Mouse (Mus musculus): ENCODE results near the gene Tmem9b.

Gene Tmem9b

GRCm38 (mm10) chr7:109739822-109740370 lies 12.8 kb downstream of the Tmem9b start:
- DNase-seq (ENCODE audit: low spot score): peak; percentile 57

GRCm38 (mm10) chr7:109734806-109735205 lies 17.9 kb downstream of the Tmem9b start:
- no peak for DNase-seq (ENCODE audit: low spot score)

GRCm38 (mm10) chr7:109731626-109732025 lies 21.0 kb downstream of the Tmem9b start, which contains the start of gene Ascl3:
TSS of gene Ascl3 (minus strand) at chr7:109731726.
- DNase-seq (ENCODE audit: low spot score): no peak

GRCm38 (mm10) chr7:109723697-109724096 lies 29.0 kb downstream of the Tmem9b start, which contains the start of gene BC051019:
TSS of gene BC051019 (minus strand) at chr7:109723850.
- DNase-seq (ENCODE audit: low spot score): no peak

GRCm38 (mm10) chr7:109723114-109723513 lies 29.6 kb downstream of the Tmem9b start:
- no peak for DNase-seq (ENCODE audit: low spot score)

GRCm38 (mm10) chr7:109722618-109723017 lies 30.1 kb downstream of the Tmem9b start:
- no peak for DNase-seq (ENCODE audit: low spot score)

GRCm38 (mm10) chr7:109719286-109719685 lies 33.4 kb downstream of the Tmem9b start:
- DNase-seq (ENCODE audit: low spot score): peak; percentile 44

GRCm38 (mm10) chr7:109713434-109713982 lies 39.2 kb downstream of the Tmem9b start:
- no peak for DNase-seq (ENCODE audit: low spot score)

- DNase-seq (ENCODE audit: low spot score): no peak
Observed at GRCm38 (mm10) chr7:109712198-109712597, 40.5 kb downstream of the Tmem9b start.

- DNase-seq (ENCODE audit: low spot score): no peak
Observed at GRCm38 (mm10) chr7:109710069-109710468, 42.6 kb downstream of the Tmem9b start.

- peak; percentile 83 for DNase-seq (ENCODE audit: low spot score)
Observed at GRCm38 (mm10) chr7:109708961-109709382, 43.7 kb downstream of the Tmem9b start.

- DNase-seq (ENCODE audit: low spot score): peak; percentile 79
Observed at GRCm38 (mm10) chr7:109707023-109707785, 45.5 kb downstream of the Tmem9b start.

GRCm38 (mm10) chr7:109704461-109704860 lies 48.2 kb downstream of the Tmem9b start:
- DNase-seq (ENCODE audit: low spot score): peak; percentile 23

- DNase-seq (ENCODE audit: low spot score): no peak
Observed at GRCm38 (mm10) chr7:109704016-109704377, 48.7 kb downstream of the Tmem9b start.

GRCm38 (mm10) chr7:109703190-109704015 lies 49.3 kb downstream of the Tmem9b start, which contains the start of the genes St5 and Akip1:
TSS of gene St5 (minus strand) at chr7:109703605.
TSS of gene Akip1 (plus strand) at chr7:109703690.
- peak; percentile 95 for DNase-seq (ENCODE audit: low spot score)

GRCm38 (mm10) chr7:109702721-109703120 lies 50.0 kb downstream of the Tmem9b start:
- DNase-seq (ENCODE audit: low spot score): no peak

GRCm38 (mm10) chr7:109700213-109700612 lies 52.5 kb downstream of the Tmem9b start:
- DNase-seq (ENCODE audit: low spot score): no peak

GRCm38 (mm10) chr7:109695339-109695726 lies 57.3 kb downstream of the Tmem9b start:
- no peak for DNase-seq (ENCODE audit: low spot score)

- DNase-seq (ENCODE audit: low spot score): no peak
Observed at GRCm38 (mm10) chr7:109694576-109695338, 57.9 kb downstream of the Tmem9b start.

GRCm38 (mm10) chr7:109690961-109691360 lies 61.7 kb downstream of the Tmem9b start:
- peak; percentile 58 for DNase-seq (ENCODE audit: low spot score)

GRCm38 (mm10) chr7:109690101-109690500 lies 62.6 kb downstream of the Tmem9b start:
- no peak for DNase-seq (ENCODE audit: low spot score)
